Comparison of ENCODE assay signal across 11 mouse cellular contexts in the genomic region with DNA sequence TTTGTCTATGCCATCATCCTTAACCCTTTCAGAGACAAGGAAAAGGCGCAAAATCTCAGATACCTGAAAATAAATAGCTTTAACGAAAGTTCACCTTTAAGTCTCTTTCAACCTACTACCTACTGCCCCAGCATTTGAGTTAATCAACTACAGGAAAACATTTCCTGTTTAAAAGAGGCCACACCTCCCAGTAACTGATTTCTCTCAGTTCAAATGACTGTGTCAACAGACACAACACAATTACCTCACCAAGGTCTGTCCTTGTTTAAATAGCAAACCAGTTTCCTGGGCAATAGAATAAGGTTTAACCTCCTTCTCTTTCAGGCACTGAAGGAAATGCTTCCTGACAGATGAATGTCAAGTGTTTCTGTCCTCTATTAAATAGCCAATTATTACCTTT. TPM values are rescaled to one million over a fixed set of nuclear protein-coding genes. Genes with fewer than 3 reads are reported as not detected.
DNase-seq lines count a peak whose midpoint lies in the region; ATAC-seq lines count a peak whose summit lies in the region.
"Had no signal": no experiment of that assay in that cellular context is flagged by ENCODE, and none has a peak within 500 bp of the region (broad histone marks: within the 10 kb centered on the region; RNA-seq: fewer than 3 reads in every experiment).

No protein-coding gene starts in this region.

- H3K4me2 ChIP-seq in liver, embryonic 11.5 days: peak overlapping the region; percentile 22; the same call in 1 of the 2 replicates
- no peak overlapping the region for H3K4me2 ChIP-seq in liver, embryonic 13.5 days
- peak overlapping the region; percentile 28; the same call in 1 of the 2 replicates for H3K4me2 ChIP-seq in stomach, embryonic 16.5 days (ENCODE audit: low read depth, low read length)
- H3K4me2 ChIP-seq: heart, embryonic 12.5 days had no signal

- H3K27ac ChIP-seq in liver, embryonic 11.5 days (ENCODE audit: low read depth, low read length): 0 out of 2 replicates have a peak overlapping the region, but pooled peaks have one; percentile 8
- H3K27ac ChIP-seq in brown adipose tissue, adult 24 weeks (replicated peaks; ENCODE audit: low read depth, low read length): peak overlapping the region; percentile 35; the same call in 1 of the 2 replicates
- H3K27ac ChIP-seq in liver, embryonic 13.5 days: peak overlapping the region; percentile 58; the same call in 1 of the 2 replicates
- peak overlapping the region; percentile 90 for H3K27ac ChIP-seq in stomach, embryonic 16.5 days (ENCODE audit: low read length)

- peaks cover 6% of the 10 kb centered on the region; the same call in 1 of the 2 replicates for H3K36me3 ChIP-seq in liver, embryonic 11.5 days (ENCODE audit: control insufficient read depth, insufficient read depth, low read length)
- peaks cover 18% of the 10 kb centered on the region for H3K36me3 ChIP-seq in liver, embryonic 13.5 days
- H3K36me3 ChIP-seq in stomach, embryonic 16.5 days (ENCODE audit: control insufficient read depth, insufficient read depth, low read length): no peaks in the 10 kb centered on the region

- 78% methylated on average over 2 of the region's 2 CpGs for WGBS in liver, embryonic 11.5 days
- 67% methylated on average over 2 of the region's 2 CpGs for WGBS in liver, embryonic 13.5 days (ENCODE audit: insufficient replicate concordance)
- 58% methylated on average over 2 of the region's 2 CpGs for WGBS in stomach, embryonic 16.5 days

- DNase-seq in liver, embryonic 11.5 days (ENCODE audit: low spot score): no peak
- no peak for DNase-seq in liver
- DNase-seq in liver, embryonic 13.5 days: no peak
- DNase-seq in frontal cortex, postnatal 36 days (ENCODE audit: low spot score in 2 of 2): no peak
- DNase-seq in heart, adult 8-10 months (ENCODE audit: low spot score): no peak
- DNase-seq in adrenal gland, adult 8-10 months: no peak
- DNase-seq: thymus, postnatal 25 days had no signal

- no peaks in the 10 kb centered on the region for H3K9me3 ChIP-seq in liver, embryonic 11.5 days (ENCODE audit: control insufficient read depth, low read length)
- H3K9me3 ChIP-seq in liver, embryonic 13.5 days (replicated peaks): no peaks in the 10 kb centered on the region
- no peaks in the 10 kb centered on the region for H3K9me3 ChIP-seq in stomach, embryonic 16.5 days (replicated peaks; ENCODE audit: control insufficient read depth, low read length)
- H3K9me3 ChIP-seq: heart, embryonic 12.5 days had no signal

- no peak overlapping the region for H3K9ac ChIP-seq in liver, embryonic 11.5 days (ENCODE audit: low read depth, low read length)
- H3K9ac ChIP-seq in liver, embryonic 13.5 days: no peak overlapping the region
- H3K9ac ChIP-seq in stomach, embryonic 16.5 days (ENCODE audit: low read length): no peak overlapping the region

- no peaks in the 10 kb centered on the region for H3K27me3 ChIP-seq in liver, embryonic 11.5 days (replicated peaks; ENCODE audit: control insufficient read depth, insufficient read depth, low read length)
- H3K27me3 ChIP-seq in liver, embryonic 13.5 days: peaks cover 17% of the 10 kb centered on the region
- H3K27me3 ChIP-seq in stomach, embryonic 16.5 days (ENCODE audit: control insufficient read depth, insufficient read depth, low read length): no peaks in the 10 kb centered on the region
- H3K27me3 ChIP-seq: heart, embryonic 12.5 days had no signal

- ATAC-seq in liver, embryonic 11.5 days (replicated peaks; ENCODE audit: low FRiP score): no peak
- peak; percentile 17; the same call in 1 of the 2 replicates for ATAC-seq in liver, embryonic 13.5 days (ENCODE audit: low read depth)
- ATAC-seq in stomach, embryonic 16.5 days (ENCODE audit: insufficient read depth, low FRiP score): peak; percentile 26; the same call in 1 of the 2 replicates

- no peaks in the 10 kb centered on the region; the same call in 1 of the 2 replicates for H3K4me1 ChIP-seq in liver, embryonic 11.5 days (replicated peaks; ENCODE audit: control insufficient read depth, insufficient read depth, low read length)
- peaks cover 5% of the 10 kb centered on the region; the same call in 1 of the 2 replicates for H3K4me1 ChIP-seq in brown adipose tissue, adult 24 weeks (ENCODE audit: control insufficient read depth, insufficient read depth, insufficient read length, low read length)
- H3K4me1 ChIP-seq in liver, embryonic 13.5 days (replicated peaks): peaks cover 36% of the 10 kb centered on the region
- H3K4me1 ChIP-seq in stomach, embryonic 16.5 days (ENCODE audit: control insufficient read depth, insufficient read depth, low read length): peaks cover 17% of the 10 kb centered on the region

- no peak overlapping the region for H3K4me3 ChIP-seq in liver, embryonic 11.5 days (ENCODE audit: low read depth, low read length)
- H3K4me3 ChIP-seq in brown adipose tissue, adult 24 weeks (ENCODE audit: insufficient read depth, low read depth, low read length): no peak overlapping the region
- H3K4me3 ChIP-seq in liver, embryonic 13.5 days (replicated peaks): no peak overlapping the region
- H3K4me3 ChIP-seq in stomach, embryonic 16.5 days (replicated peaks; ENCODE audit: low read length): no peak overlapping the region
- H3K4me3 ChIP-seq: erythroblast, embryonic 14.5 days; heart, embryonic 12.5 days had no signal

RNA-seq across cellular contexts. Expression of gene Tgif1, which starts 7.8 kb away (rescaled TPM):
- polyA plus RNA-seq in liver, embryonic 11.5 days (2014; fragmentation: Nextera tagmentation; extraction: Ambion mirVana): 26.6 and 30.8 TPM in 2 replicates
- polyA plus RNA-seq in brown adipose tissue, adult 24 weeks (2012; ENCODE audit: insufficient read depth, insufficient read length, missing spikeins): 4.2 and 6.7 TPM in 2 replicates
- 8.9 and 10.1 TPM in 2 replicates for polyA plus RNA-seq in liver, embryonic 13.5 days (2015; fragmentation: Nextera tagmentation; extraction: Ambion mirVana)
- polyA plus RNA-seq in stomach, embryonic 16.5 days (2015; fragmentation: Nextera tagmentation; extraction: Ambion mirVana): 56.5 and 60.1 TPM in 2 replicates
- 1 to 10 TPM; 2.8 to 4.8 (median 3.9) TPM for total RNA-seq in heart, adult 8-10 months (2022)
- 10 to 100 TPM; 45.8 to 61.5 (median 60.5) TPM for total RNA-seq in adrenal gland, adult 8-10 months (2022)

Comparison
In these comparisons a context has a peak if more than half of its experiments do, and no peak if none do; other contexts are left out.
1. H3K27ac ChIP-seq: peak in every context shown above with its lines; median percentile 90 in stomach, embryonic 16.5 days; 58 in liver, embryonic 13.5 days; 35 in brown adipose tissue, adult 24 weeks; 8 in liver, embryonic 11.5 days.